Mouse (Mus musculus) midbrain, embryonic 11.5 days (tissue): ENCODE measurements around the gene Aff4. TPM values are rescaled to one million over a fixed set of nuclear protein-coding genes. Genes with fewer than 3 reads are reported as not detected.
A peak's percentile ranks its signal among the peaks of the same experiment; 100 is the strongest.

Experiments
- ATAC-seq: fragments of 200-750 bp; cut with Nextera tagmentation; 2 replicates; pipeline ENCODE4 v1.8.0; 2017; ENCODE audit warnings: moderate TSS enrichment, moderate library complexity; ENCODE audit not compliant: low FRiP score
- DNase-seq: peaks from one replicate; pipeline ENCODE4 v3.0.0; 2015; ENCODE audit warnings: low spot score; ENCODE audit errors: missing footprints
- H3K27ac ChIP-seq: fragments of 300-500 bp; sonication (generic); 2 replicates; pipeline ENCODE4 v1.5.1; 2014; ENCODE audit warnings: low read depth, low read length
- H3K27me3 ChIP-seq: fragments of 300-500 bp; sonication (generic); 2 replicates; pipeline ENCODE4 v1.6.1; 2014; ENCODE audit warnings: mild to moderate bottlenecking, low read length, moderate library complexity, mixed read lengths; ENCODE audit not compliant: control insufficient read depth, insufficient read depth
- H3K36me3 ChIP-seq: fragments of 300-500 bp; sonication (generic); 2 replicates; pipeline ENCODE4 v1.6.1; 2014; ENCODE audit warnings: mild to moderate bottlenecking, low read length, moderate library complexity, mixed read lengths; ENCODE audit not compliant: control insufficient read depth, insufficient read depth
- H3K4me1 ChIP-seq: fragments of 300-500 bp; sonication (generic); 2 replicates; pipeline ENCODE4 v1.6.1; 2014; ENCODE audit warnings: low read length; ENCODE audit not compliant: control insufficient read depth, insufficient read depth
- H3K4me2 ChIP-seq: fragments of 300-500 bp; sonication (generic); 2 replicates; pipeline ENCODE4 v1.6.1; 2014; ENCODE audit warnings: mild to moderate bottlenecking, moderate library complexity
- H3K4me3 ChIP-seq: fragments of 300-500 bp; sonication (generic); 2 replicates; pipeline ENCODE4 v1.5.1; 2014; ENCODE audit warnings: low read depth, low read length
- H3K9ac ChIP-seq: fragments of 300-500 bp; sonication (generic); 2 replicates; pipeline ENCODE4 v1.6.1; 2014; ENCODE audit warnings: low read length
- H3K9me3 ChIP-seq: fragments of 300-500 bp; sonication (generic); 2 replicates; pipeline ENCODE4 v1.6.1; 2016; ENCODE audit warnings: low read length; ENCODE audit not compliant: control insufficient read depth
- WGBS: fragments of 180-500 bp; shearing (Covaris S2); extraction: QIAGEN DNeasy Blood & Tissue Kit; methylation state at CpG from one replicate; pipeline ENCODE4 v1.1.7; 2014; 5-methylcytosine and 5-hydroxymethylcytosine counted together
- polyA plus RNA-seq: library from polyadenylated mRNA; unstranded; fragments of >200 nt; fragmentation: Nextera tagmentation; extraction: Ambion mirVana; gene quantifications from 2 replicates; pipeline ENCODE4 v1.2.1, GENCODE M21; 2014

Aff4 gene
- polyA plus RNA-seq = 43.5 and 43.7 TPM in 2 replicates

DNA sequence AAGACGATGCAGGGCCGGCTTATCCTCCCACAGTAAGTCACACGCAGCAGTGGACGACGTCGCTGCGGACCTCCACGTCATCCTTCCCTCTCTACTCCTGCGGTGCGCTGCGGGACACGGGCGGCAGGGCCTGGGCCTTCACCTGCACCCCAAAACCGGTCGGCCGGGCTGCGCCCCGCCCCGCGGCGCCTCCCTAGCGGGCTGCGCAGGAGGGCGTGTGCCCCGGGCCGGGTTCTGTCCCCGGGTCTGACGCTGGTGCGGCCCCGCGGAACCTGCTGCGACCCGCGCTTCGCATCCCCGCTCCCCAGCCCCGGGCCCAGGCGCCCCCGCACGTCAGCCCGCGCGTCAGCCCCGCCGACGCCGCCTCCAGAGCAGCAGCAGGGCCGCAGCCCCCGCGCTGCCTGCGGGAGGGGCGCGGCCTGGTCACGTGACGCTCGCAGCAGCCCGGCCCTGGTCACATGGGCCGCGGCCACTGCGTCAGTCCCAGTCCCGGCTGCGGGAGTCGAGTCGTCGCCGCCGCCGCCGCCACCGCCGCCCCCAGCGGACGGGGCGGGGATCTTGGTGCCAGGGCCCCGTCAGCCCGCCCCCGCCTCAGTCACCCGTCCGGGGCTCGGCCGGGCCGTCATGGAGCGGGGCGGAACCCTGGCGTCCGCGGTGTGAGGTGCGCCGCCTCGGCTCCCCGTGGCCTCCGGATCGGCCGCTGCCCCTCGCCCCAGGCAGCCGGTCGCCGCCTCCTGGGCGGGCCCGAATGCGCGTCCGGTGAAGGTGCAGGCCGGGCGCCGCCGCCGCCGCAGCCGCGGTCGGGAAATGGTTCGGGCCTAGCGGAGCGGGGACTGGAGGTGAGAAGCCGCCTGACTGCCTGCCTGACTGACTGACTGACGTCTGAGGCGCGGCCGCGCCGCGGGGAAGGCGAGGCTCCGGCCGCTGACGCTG, at the start of gene Aff4:
TSS of gene Aff4 (plus strand) at position 543 of the 933 bp plus-strand sequence.
- H3K27ac ChIP-seq = peak within 1 kb of the TSS; percentile 88
- peak within 1 kb of the TSS; percentile 96 for H3K9ac ChIP-seq
- no peaks in the 10 kb centered on the region for H3K9me3 ChIP-seq
- peak within 1 kb of the TSS; percentile 97 for H3K4me3 ChIP-seq
- H3K36me3 ChIP-seq = no peaks in the 10 kb centered on the region
- H3K4me2 ChIP-seq = peak within 1 kb of the TSS; percentile 83
- peak; percentile 98 for DNase-seq
- no peaks in the 10 kb centered on the region for H3K27me3 ChIP-seq
- WGBS = under 1% methylated on average over 122 of the region's 127 CpGs
- peaks cover 7% of the 10 kb centered on the region for H3K4me1 ChIP-seq
- ATAC-seq = peak; percentile 96

DNA sequence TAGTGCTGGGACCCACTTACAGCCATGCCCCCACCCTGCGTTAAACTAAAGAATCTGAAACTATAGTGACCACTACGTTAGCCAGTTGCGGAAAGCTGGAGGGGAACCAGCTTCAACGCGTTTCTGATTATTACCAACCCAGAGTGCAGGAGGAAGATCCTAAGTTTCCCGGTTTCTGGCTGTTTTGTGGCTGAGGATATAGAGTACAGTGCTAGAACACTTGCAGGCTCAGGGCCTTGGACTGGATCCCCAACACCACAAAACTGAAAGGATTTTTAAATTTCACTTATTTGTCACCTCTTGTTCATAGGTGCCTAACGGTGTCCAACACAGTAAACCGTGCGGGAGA, 49.5 kb upstream of the Aff4 start:
- H3K27ac ChIP-seq = peak overlapping the region; percentile 95
- peaks cover 17% of the 10 kb centered on the region for H3K4me1 ChIP-seq
- DNase-seq (no peak), ATAC-seq (no peak)
- WGBS = 54% methylated on average over 9 of the region's 9 CpGs
- no peaks in the 10 kb centered on the region for H3K36me3 ChIP-seq
- no peaks in the 10 kb centered on the region for H3K27me3 ChIP-seq
- peak overlapping the region; percentile 98 for H3K4me3 ChIP-seq
- H3K9ac ChIP-seq = peak overlapping the region; percentile 97
- peak overlapping the region; percentile 78 for H3K4me2 ChIP-seq
- no peaks in the 10 kb centered on the region for H3K9me3 ChIP-seq

DNA sequence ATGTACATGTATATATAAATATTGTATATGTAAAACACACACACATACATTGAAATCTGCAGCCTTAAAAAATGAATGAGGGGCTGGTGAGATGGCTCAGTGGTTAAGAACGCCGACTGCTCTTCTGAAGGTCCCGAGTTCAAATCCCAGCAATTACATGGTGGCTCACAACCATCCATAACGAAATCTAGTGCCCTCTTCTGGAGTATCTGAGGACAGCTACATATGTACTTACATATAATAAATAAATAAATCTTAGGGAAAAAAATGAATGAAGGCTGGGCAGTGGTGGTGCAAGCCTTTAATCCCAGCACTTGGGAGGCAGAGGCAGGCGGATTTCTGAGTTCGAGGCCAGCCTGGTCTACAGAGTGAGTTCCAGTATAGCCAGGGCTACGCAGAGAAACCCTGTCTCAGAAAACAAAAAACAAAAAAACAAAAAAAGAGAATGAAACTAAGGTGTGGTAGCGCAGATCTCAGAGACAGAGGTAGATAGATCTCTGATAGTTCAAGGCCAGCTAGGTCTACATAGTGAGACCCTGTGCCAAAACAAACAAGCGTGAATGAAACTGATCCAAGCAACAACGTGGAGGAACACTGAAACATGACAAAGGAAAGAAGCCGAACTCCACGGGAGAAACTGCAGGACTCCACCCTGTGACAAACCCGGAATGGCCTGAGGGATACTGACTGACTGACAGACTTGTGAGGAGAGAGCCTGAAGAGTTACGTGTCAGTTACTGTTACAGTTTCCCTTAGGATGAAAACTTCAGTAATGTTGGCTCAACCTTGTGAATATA, 46.4 kb upstream of the Aff4 start:
- no peaks in the 10 kb centered on the region for H3K36me3 ChIP-seq
- 86% methylated on average over 14 of the region's 14 CpGs for WGBS
- DNase-seq (peak; percentile 54), ATAC-seq (no peak)
- H3K27me3 ChIP-seq = no peaks in the 10 kb centered on the region
- H3K9me3 ChIP-seq = no peaks in the 10 kb centered on the region
- no peak overlapping the region for H3K27ac ChIP-seq
- H3K9ac ChIP-seq = no peak overlapping the region
- no peak overlapping the region for H3K4me2 ChIP-seq
- H3K4me1 ChIP-seq = peaks cover 5% of the 10 kb centered on the region
- no peak overlapping the region for H3K4me3 ChIP-seq

DNA sequence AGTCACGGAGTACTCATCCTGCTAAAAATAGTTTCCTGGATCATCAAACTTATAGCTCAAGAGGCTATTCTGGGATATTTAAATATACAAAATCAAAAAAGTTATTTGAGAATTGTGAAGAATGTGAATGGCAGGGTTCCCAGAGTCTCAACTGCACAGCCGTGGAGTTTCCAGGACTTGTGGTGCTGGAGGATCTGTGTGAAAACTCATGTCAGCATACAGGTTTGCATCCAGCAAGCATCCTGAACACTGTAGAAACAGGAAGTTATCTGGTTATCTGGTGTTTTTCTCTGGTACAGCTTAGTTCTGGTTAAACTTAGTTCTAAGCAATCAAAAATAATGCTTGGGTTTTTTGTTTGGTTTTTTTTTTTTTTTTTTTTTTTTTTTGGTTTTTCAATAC, 43.7 kb upstream of the Aff4 start:
- no peaks in the 10 kb centered on the region for H3K27me3 ChIP-seq
- H3K4me2 ChIP-seq = no peak overlapping the region
- no peaks in the 10 kb centered on the region for H3K9me3 ChIP-seq
- no peak overlapping the region for H3K27ac ChIP-seq
- no peaks in the 10 kb centered on the region for H3K36me3 ChIP-seq
- H3K4me3 ChIP-seq = no peak overlapping the region
- 87% methylated on average over 2 of the region's 2 CpGs for WGBS
- H3K9ac ChIP-seq = no peak overlapping the region
- DNase-seq (no peak), ATAC-seq (no peak)
- H3K4me1 ChIP-seq = no peaks in the 10 kb centered on the region

DNA sequence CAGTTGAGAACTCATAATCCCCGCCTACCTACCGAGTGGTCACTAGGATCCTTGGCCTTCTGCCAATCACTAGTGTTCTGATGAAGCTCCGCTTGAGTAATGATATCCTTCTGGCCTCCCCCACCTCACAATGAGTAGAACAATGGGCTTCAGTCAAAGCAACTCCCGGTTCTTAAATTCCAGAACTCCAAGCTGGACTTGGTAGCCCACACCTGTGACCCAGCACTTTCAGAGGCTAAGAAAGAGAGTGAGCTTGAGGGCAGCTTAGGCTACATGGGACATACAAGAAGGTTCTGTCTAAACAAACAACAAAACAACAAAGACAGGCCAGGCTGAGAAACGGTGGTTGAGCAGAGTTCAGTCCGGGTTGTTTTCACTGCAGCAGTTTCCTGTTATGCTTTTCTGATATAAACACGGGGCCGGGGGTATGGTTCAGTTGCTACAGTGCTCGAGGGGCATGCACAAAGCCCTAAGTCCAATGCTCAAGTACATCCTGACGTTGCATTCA, 43.0 kb upstream of the Aff4 start:
- H3K4me3 ChIP-seq = no peak overlapping the region
- 72% methylated on average over 10 of the region's 10 CpGs for WGBS
- H3K9me3 ChIP-seq = no peaks in the 10 kb centered on the region
- no peak overlapping the region for H3K9ac ChIP-seq
- no peaks in the 10 kb centered on the region for H3K36me3 ChIP-seq
- H3K27ac ChIP-seq = no peak overlapping the region
- ATAC-seq (no peak), DNase-seq (no peak)
- H3K4me1 ChIP-seq = no peaks in the 10 kb centered on the region
- no peak overlapping the region for H3K4me2 ChIP-seq
- no peaks in the 10 kb centered on the region for H3K27me3 ChIP-seq

DNA sequence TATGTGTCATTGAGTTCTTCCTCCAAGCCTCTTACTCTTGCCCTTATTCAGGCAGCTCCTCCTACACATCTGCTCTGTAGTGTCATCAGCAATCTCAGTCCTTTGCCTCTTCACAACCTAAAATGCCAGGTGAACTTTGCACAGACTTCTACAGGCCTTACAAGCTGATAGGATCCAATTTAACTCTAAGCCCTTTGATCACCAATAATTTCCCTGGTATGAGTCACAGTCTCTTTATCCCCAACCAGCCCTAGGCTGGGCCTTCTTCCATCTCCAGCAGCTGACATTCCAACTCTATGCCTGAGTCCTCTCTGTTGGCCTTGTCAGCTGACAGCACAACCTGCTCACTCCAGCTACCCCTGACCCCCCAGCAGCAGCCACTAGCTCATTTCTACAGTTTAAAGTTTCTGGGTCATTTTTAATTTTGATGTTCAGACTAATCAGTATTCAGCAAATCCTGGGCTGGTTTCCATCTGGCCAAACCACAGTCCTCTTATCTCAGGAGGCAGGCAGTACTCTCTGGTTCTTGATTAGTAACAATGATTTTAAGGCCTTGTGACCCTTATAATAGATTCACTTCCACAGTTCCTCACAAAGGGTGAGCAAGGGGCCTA, 42.3 kb upstream of the Aff4 start:
- Histone ChIP-seq H3K36me3 (no peaks in the 10 kb centered on the region), H3K27ac (no peak overlapping the region), H3K4me3 (no peak overlapping the region), H3K9me3 (no peaks in the 10 kb centered on the region), H3K27me3 (no peaks in the 10 kb centered on the region), H3K4me2 (no peak overlapping the region), H3K4me1 (no peaks in the 10 kb centered on the region), H3K9ac (no peak overlapping the region)
- DNase-seq (no peak), ATAC-seq (no peak)

DNA sequence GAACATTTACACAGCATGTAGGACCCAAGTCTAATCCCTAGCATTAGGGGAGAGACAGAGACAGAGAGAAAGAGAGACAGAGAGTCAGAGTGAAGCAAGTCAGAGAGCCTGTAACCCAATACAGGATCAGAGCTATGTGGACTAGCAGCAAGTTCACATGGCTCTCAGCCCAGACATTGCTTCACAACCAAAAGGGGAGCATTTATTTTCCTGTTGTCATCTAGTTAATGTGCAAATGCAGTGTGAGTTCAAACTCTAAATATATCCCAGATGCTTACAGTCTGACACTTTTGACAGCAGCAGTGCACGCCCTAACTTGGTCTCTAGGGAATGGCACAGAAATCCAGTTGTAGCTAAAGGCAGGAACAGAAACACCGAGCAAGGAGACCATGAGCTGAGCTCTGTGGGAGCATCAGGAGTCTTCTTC, 41.7 kb upstream of the Aff4 start:
- Histone ChIP-seq H3K9me3 (no peaks in the 10 kb centered on the region), H3K4me1 (no peaks in the 10 kb centered on the region), H3K27ac (no peak overlapping the region), H3K4me2 (no peak overlapping the region), H3K4me3 (no peak overlapping the region), H3K36me3 (no peaks in the 10 kb centered on the region), H3K27me3 (no peaks in the 10 kb centered on the region), H3K9ac (no peak overlapping the region)
- DNase-seq (no peak), ATAC-seq (no peak)
- WGBS = 61% methylated on average over 2 of the region's 2 CpGs

DNA sequence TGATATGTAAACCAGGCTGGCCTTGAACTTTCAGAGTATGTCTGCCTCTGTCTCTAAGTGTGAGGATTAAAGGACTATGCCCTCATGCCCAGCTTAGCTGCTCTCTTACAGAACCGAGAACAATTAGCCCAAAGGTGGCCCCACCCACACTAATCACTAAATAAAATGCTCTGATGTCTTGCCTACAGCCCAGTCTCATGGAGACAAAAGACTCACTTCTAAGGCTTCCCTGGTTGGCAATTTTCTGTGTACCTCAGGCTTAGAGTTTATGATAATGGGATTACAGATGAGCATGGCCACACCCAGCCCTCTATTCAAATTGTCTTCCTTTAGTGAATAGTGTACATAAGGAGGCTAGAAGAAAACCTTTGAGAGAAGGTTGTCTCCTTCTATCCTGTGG, 39.2 kb upstream of the Aff4 start:
- Histone ChIP-seq H3K4me3 (no peak overlapping the region), H3K9ac (no peak overlapping the region), H3K27ac (no peak overlapping the region), H3K4me1 (no peaks in the 10 kb centered on the region), H3K36me3 (no peaks in the 10 kb centered on the region), H3K9me3 (no peaks in the 10 kb centered on the region), H3K27me3 (no peaks in the 10 kb centered on the region), H3K4me2 (no peak overlapping the region)
- DNase-seq (no peak), ATAC-seq (no peak)
- WGBS = 32% methylated on average over 1 of the region's 1 CpGs
